Mouse (Mus musculus) duodenum, adult 2 months (tissue): Measurements from ENCODE around the gene Nxpe4. TPM values are rescaled to one million over a fixed set of nuclear protein-coding genes. Genes with fewer than 3 reads are reported as not detected.

ENCODE experiments used
- polyA plus RNA-seq: library from polyadenylated mRNA; depleted of rRNA; stranded (reverse); fragments of >200 nt; gene quantifications from 2 replicates; pipeline ENCODE4 v1.2.3, GENCODE M21; 2012; ENCODE audit warnings: low replicate concordance; rRNA removed

The Nxpe4 gene
- 0.09 and 0.12 TPM in 2 replicates for polyA plus RNA-seq

GRCm38 (mm10) chr9:48161505-48162192 is at the start of gene Nxpe4:
Nxpe4 (plus strand) TSS chr9:48162023.

GRCm38 (mm10) chr9:48353148-48353698 is 191.4 kb downstream of the Nxpe4 start, which contains the start of gene Nxpe2:
Nxpe2 (minus strand) TSS chr9:48353454.

Other genes starting within 250 kb of the Nxpe4 start
- not detected in 2 replicates for gene Nxpe2, start 191.4 kb downstream of the Nxpe4 start, polyA plus RNA-seq